Comparison of ENCODE assay signal across 11 mouse cellular contexts in genomic region chr13:34533896-34534295, GRCm38 (mm10).
DNase-seq lines count a peak whose midpoint lies in the region; ATAC-seq and TF ChIP-seq lines count a peak whose summit lies in the region.
"Had no signal": no experiment of that assay in that cellular context is flagged by ENCODE, and none has a peak within 500 bp of the region (broad histone marks: within the 10 kb centered on the region; RNA-seq: fewer than 3 reads in every experiment).

No protein-coding gene starts in this region.

- H3K9ac ChIP-seq in heart, postnatal 0 days (replicated peaks; ENCODE audit: low read depth, low read length) = no peak overlapping the region

- no peak for ATAC-seq in heart, postnatal 0 days (ENCODE audit: insufficient read depth, low read depth)

- H3K4me1 ChIP-seq in heart, postnatal 0 days (ENCODE audit: control insufficient read depth, insufficient read depth) = no peaks in the 10 kb centered on the region
- H3K4me1 ChIP-seq in heart, embryonic 10.5 days = no peaks in the 10 kb centered on the region
- no peaks in the 10 kb centered on the region for H3K4me1 ChIP-seq in small intestine, adult 2 months (ENCODE audit: control insufficient read depth, insufficient read depth, insufficient read length, low read length)

- H3K4me2 ChIP-seq in heart, postnatal 0 days (ENCODE audit: low read depth, low read length) = no peak overlapping the region

- H3K27ac ChIP-seq in heart, postnatal 0 days (ENCODE audit: low read depth) = no peak overlapping the region
- H3K27ac ChIP-seq in heart, embryonic 10.5 days = no peak overlapping the region
- no peak overlapping the region for H3K27ac ChIP-seq in small intestine, adult 2 months (ENCODE audit: insufficient read depth, low read depth, low read length)

- TF ChIP-seq CTCF in heart, postnatal 0 days (IDR thresholded peaks at IDR 0.05; ENCODE audit: low read depth) = peak; percentile 11; the same call in 1 of the 2 replicates
- peak; percentile 13; the same call in 1 of the 2 replicates for TF ChIP-seq CTCF in small intestine, adult 2 months (IDR thresholded peaks at IDR 0.05; ENCODE audit: extremely low read depth, insufficient read length, insufficient replicate concordance, low read depth, low read length)

- no peak for TF ChIP-seq EP300 in heart, postnatal 0 days (IDR thresholded peaks at IDR 0.05; ENCODE audit: low read depth)

- no peak for TF ChIP-seq POLR2A in small intestine, adult 2 months (IDR thresholded peaks at IDR 0.05; ENCODE audit: low read depth, low read length)

- H3K4me3 ChIP-seq in heart, postnatal 0 days (ENCODE audit: low read depth, low read length) = no peak overlapping the region
- no peak overlapping the region for H3K4me3 ChIP-seq in heart, embryonic 10.5 days
- H3K4me3 ChIP-seq in small intestine, adult 2 months (ENCODE audit: low read depth, low read length) = no peak overlapping the region

- no peaks in the 10 kb centered on the region for H3K27me3 ChIP-seq in heart, postnatal 0 days (ENCODE audit: control insufficient read depth, insufficient read depth, low read length)
- H3K27me3 ChIP-seq in heart, embryonic 10.5 days (ENCODE audit: insufficient read depth, poor library complexity, severe bottlenecking) = no peaks in the 10 kb centered on the region
- no peaks in the 10 kb centered on the region for H3K27me3 ChIP-seq in small intestine, adult 2 months (ENCODE audit: control insufficient read depth, insufficient read depth, low read length)

- WGBS in heart, postnatal 0 days = 72% methylated on average over 2 of the region's 2 CpGs
- 67% methylated on average over 2 of the region's 2 CpGs for WGBS in heart, embryonic 10.5 days
- WGBS in small intestine, adult 2 months = 74% methylated on average over 2 of the region's 2 CpGs

- H3K36me3 ChIP-seq in heart, postnatal 0 days (replicated peaks; ENCODE audit: control insufficient read depth, insufficient read depth, low read length) = no peaks in the 10 kb centered on the region
- H3K36me3 ChIP-seq in heart, embryonic 10.5 days = no peaks in the 10 kb centered on the region
- no peaks in the 10 kb centered on the region for H3K36me3 ChIP-seq in small intestine, adult 2 months (ENCODE audit: control insufficient read depth, insufficient read depth, low read length)
- H3K36me3 ChIP-seq: G1E had no signal

- DNase-seq in heart, postnatal 0 days (ENCODE audit: low spot score) = no peak
- no peak for DNase-seq in heart, embryonic 10.5 days (ENCODE audit: low spot score)
- peak; percentile 12 for DNase-seq in retina, postnatal 1 day
- no peak for DNase-seq in retina, embryonic 14.5 days (ENCODE audit: low spot score)
- peak; percentile 28 for DNase-seq in NIH3T3 (ENCODE audit: low read depth)
- no peak for DNase-seq in frontal cortex, postnatal 25 days (ENCODE audit: low spot score in 2 of 2)
- no peak for DNase-seq in urinary bladder, adult 2 months (ENCODE audit: low spot score)
- DNase-seq: heart, postnatal 14 days; midbrain, embryonic 14.5 days had no signal

- peaks cover 5% of the 10 kb centered on the region; the same call in 1 of the 2 replicates for H3K9me3 ChIP-seq in heart, postnatal 0 days (replicated peaks; ENCODE audit: control insufficient read depth, low read length)
- H3K9me3 ChIP-seq in heart, embryonic 10.5 days = no peaks in the 10 kb centered on the region
- H3K9me3 ChIP-seq: G1E had no signal

Comparison
In these comparisons a context has a peak if more than half of its experiments do, and no peak if none do; other contexts are left out.
1. DNase-seq: peak in retina, postnatal 1 day (single experiment) and NIH3T3 (single experiment); none in heart, postnatal 0 days (single experiment), heart, embryonic 10.5 days (single experiment), retina, embryonic 14.5 days (single experiment), frontal cortex, postnatal 25 days (0 of 2) and urinary bladder, adult 2 months (single experiment).